Mouse (Mus musculus) brain, embryonic 18.5 days (tissue): ENCODE data around the gene 2610528J11Rik.
"Not testable (repeated sequence)": the region's sequence is repeated elsewhere in the genome, so short reads cannot be mapped to it uniquely, and the experiment has no call there.

ENCODE experiments used
- DNase-seq: peaks from one replicate; pipeline ENCODE4 v3.0.0-alpha.2; 2012; ENCODE audit warnings: low read depth, low spot score

Gene 2610528J11Rik

DNA sequence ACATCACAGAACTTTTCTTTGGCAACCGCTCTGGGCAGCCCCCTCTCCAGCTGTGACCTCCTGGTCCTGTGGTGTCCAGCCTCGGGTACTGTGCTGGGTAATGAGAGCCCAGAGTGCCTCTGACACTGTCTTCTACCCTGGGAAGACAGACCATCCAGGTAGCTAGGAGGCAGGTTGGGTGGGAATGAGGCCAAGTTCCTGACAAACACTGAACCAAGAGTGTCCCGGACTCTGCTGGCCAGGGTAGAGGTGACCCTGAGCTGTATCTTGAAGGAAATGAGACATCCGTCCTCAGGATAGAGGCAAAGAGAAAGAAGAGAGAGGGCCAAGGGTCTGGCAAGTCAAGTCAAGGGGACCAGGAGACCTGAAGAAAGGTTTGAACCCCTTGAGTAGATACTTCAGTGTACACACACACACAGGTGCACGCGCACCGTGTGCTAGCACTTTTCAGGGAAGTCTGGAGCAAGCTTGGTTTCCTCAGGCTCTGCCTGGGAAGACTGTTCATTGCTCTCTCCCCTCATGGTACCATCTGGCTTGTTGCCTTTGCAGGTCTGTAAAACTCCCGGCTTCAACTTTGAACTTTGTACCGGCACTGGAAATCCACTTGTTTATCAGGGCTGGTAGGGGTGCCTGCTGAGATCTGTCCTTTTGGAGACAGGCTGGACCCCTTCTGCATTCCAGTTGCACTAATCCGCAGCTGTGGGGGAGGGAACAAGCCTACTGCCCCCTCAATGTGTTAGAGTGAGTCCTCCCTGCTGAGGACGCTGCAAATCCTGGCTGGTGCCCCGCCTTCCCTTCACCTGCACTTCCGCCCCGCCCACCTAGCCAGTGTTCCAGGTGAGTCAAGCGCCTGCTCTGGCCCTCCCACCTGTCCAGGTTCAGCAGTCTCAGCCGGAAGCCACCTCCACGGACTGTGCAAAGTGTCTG lies at the start of gene 2610528J11Rik:
Gene 2610528J11Rik, plus strand, starts transcription at position 592 of the 927 bp plus-strand sequence.
- DNase-seq, result no peak

DNA sequence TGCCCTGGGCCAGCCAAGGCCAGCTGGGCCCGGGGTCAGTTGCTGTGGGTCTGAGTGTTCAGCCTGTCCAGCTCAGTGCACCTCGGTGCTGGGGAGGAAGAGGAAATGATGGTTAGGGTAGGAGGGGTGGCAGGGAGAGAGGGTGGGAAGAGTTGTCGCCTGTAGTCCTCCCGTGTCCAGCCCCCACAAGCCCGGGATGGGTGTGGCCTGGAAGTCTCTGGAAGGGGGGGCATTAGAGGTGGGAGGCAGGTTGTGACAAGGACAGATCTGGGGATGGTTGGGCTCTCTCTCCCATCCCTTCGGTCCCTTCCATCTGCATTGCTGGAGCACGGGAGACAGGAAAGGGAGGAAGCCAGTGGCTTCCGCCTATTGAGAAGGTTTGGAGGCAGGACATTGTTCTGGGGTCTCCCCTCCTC lies 37.1 kb upstream of the 2610528J11Rik start, which contains the start of gene Tie1:
Gene Tie1, minus strand, starts transcription at position 345 of the 416 bp plus-strand sequence.
- DNase-seq, result no peak

DNA sequence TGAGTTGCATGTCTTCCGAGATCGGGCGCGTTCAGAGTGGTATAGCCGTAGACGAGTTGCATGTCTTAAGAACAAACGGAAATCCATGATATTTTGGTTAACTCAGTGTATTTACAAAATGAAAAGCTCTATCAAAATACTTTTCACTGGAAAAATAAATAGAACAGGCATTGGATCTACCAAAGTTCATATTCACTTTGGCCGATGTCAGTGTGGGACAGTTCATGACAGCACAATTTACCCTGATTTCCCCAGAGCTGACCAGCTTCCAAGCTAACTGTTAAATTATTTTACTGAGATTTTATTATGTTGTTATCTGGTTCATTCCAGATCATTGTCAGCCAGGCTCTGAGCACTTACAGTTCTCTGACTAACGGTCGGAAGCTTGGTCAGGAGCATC lies 36.3 kb upstream of the 2610528J11Rik start:
- no peak for DNase-seq

DNA sequence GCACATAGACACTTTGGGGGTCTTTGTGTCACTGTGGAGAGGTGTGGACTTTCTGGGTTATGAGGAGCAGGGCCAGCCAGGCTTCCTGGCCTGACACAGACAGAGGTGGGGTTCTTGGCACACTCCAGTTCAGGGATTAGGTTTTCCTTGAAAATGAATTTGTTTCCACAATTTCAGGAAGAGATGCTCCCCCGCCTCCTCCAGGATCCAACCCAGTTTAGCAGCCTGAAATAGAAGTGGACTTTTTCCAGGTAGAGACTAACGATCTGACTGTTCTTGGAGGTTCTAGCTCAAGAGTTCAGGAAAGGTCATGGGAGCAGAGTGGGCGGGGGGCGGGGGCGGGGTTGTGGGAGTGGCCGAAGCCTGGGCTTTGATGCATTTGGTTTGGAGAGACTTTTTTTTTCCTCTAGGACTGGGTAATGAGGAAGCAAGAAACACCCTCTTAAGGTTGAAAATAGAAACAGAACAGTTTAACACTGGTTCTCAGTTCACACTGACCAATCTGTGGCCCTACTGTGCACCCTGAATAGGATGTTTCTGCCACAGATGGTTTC lies 26.6 kb upstream of the 2610528J11Rik start:
- DNase-seq, result no peak

DNA sequence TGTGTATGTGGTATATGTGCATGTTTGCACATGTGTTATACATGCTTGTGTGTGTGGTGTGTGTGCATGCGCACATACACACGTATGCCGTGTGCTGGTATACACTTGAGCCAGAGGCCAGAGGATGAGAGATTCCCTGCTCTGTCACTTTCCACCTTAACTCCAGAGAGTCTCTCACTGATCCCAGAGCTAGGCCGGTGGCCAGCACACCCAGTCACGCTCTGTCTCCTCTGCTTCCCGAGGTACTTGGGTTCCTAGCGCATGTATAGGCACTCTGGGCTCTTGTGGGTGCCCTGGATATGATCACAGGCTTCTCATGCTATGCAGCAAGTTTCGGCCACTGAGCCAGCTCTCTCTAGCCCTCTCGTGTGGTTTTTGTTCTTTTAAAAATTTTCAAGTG lies 26.0 kb upstream of the 2610528J11Rik start:
- DNase-seq, result no peak

DNA sequence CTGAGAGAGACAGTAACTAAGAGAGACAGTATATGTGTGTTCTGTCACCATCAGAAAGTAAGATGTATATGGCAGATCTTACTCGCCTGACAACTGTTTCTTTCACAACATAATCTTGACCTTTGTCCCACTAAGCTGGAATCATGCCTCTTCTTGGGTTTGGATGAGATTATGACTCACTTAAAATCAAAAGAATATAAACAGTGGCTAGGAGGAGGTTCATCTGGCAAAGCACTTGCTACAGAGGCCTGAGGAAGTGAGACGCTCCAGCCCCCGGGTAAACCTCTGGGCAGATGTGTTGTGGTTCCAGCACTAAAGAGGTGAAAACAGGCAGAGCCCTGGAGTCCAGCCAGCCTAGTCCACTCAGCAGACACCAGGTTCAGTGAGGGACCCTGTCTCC lies 21.2 kb upstream of the 2610528J11Rik start:
- DNase-seq, result no peak

DNA sequence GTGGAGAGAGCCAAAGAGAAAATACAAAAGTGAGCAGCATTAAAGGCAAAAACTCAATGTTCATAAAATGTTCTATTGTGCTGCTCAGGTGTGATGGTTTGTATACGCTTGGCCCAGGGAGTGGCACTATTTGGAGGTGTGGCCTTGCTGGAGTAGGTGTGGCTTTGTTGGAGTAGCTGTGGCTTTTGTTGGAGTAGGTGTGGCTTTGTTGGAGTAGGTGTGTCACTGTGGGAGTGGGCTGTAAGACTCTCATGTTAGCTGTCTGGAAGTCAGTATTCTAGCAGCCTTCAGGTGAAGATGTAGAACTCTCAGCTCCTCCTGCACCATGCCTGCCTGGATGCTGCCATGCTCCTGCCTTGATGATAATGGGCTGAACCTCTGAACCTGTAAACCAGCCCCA lies 19.6 kb upstream of the 2610528J11Rik start:
- DNase-seq, result not testable (repeated sequence)

DNA sequence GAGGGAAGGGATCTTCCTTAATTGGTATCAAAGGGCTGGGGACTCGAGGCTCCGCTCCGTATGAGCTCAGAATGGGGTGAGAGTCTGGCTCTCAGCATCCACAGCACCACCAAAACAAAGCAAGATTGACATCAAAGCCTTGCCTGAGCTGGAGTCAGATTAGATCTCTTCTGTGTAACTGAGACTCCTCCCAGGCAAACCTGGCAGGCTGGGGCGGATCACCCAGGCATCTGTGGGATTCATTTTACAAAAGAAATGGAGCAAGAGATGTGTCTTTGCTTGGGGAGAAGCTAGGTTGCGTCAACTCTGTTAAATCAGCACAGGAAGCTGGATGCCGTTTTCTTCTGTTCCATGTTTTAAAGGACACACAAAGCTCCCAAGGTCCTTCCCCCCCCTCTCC lies 17.7 kb upstream of the 2610528J11Rik start:
- no peak for DNase-seq

DNA sequence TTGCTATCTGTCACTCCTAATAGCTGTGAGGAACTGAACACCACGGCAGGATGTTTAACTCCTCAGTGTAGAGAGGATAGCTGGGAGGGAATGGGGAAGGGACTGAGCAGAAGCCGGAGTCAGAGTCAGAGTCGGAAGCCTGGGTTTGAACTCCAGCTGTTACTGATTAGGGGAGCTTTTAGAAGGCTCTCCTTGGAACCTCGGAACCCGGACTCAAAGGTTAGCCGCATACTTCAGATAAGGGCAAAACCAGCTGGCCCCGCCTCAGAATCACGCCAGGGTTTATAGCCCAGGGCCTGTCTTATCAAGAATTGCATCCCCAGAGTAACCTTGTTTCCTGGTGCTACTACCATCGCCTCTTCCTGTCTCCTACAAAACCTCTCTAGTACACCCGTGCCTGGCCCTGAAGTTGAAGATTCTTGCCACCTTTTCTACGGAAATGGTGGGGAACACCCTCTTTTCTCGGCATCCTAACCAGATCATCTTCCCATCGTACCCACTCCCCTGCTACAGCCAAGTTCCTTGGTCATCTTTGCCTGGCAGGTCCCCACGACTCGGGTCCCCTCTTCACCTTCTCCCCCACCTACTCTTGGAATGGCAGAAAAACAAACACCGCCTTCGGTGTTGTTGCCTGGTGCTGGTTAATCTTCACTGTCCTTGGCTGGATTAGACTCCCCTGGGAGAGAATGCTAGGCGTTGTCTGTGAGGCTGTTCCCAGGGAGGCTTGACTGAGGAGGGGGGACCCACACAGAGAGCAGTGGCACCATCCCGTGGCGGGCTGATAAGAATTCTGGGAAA lies 9.9 kb upstream of the 2610528J11Rik start:
- no peak for DNase-seq

DNA sequence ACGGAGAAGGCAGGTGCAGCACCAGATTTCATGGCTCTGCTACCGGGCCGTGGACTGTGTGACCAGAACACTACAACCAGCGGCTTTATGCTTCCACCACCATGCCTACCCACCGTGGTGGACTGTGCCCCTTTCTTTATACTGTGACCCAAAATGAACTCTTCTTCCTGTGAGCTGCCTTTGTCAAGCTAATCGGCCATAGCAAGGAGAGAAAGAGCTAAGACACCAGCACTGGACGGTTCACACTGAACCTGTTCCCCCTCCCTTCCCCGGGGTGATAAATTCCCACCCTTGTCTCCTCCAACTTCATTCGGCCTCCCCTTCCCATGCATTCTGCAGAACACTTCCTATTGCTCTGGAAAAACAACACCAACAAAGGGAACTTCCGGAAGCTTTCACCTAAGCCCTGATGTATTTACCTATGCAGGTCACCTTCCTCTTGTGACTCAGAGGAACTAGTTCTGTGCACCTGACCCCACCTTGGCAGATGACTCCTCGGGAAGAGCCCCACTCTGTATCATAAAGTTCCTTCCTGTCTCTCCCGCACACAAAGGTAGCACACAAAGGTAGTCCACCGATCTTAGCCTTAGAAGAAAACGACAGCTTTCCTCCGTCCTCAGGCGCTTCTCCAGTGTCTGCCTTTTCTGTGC lies 9.2 kb upstream of the 2610528J11Rik start:
- no peak for DNase-seq

DNA sequence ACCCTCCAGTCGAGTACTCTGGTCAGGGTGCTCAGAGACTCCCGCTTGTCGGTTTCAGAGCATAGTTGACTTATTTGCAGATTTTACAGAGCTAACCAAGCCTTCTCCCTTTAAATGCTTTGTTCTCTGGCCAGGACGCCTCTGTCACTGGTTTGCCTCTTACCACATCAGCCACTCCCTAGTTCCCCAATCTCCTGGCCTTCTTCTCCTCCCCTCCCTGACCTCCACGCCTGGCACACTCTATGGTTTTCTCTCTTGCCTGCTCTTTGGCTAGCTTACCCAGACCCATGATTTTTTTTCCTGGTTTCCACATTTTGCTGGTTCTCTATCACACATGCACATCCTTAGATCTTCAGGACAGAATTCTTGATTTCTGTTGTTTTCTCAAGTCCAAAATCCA lies 8.6 kb upstream of the 2610528J11Rik start:
- DNase-seq, result no peak

DNA sequence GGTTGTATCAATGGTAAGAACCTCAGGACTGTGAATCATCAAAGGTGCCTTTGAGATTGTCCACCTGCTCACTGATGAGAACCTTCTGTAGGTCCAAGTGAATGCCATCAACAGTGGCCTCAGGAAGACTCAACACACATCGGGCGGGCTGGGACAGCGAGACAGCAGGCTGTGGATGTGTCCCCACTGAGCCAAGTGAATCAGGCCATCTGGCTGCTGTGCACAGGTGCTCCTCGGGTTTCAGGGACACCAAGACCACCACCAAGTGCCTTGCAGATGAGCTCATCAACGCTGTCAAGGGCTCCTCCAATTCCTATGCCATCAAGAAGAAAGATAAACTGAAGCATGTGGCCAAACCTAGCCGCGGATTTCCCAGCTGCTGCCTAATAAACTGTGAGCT lies 4.6 kb upstream of the 2610528J11Rik start:
- no peak for DNase-seq

DNA sequence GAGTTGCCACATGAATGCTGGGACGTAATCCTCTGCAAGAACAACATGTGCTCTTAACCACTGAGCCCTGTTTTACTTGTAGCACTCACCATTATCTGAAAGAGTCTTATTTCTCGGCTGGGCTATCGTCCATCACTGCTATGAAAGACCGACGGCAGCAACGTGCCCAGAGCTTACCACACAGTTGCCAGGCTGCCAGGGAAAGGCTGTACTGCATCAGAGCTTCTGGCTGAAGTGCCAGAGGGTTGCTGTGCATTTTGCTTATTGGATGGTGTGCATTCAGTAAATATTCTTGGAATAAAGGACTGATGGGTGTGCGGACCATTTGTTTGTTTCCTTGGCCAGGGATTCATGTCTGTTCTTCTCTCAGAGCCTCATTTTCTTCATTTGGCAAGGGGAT lies 2.8 kb upstream of the 2610528J11Rik start:
- no peak for DNase-seq

DNA sequence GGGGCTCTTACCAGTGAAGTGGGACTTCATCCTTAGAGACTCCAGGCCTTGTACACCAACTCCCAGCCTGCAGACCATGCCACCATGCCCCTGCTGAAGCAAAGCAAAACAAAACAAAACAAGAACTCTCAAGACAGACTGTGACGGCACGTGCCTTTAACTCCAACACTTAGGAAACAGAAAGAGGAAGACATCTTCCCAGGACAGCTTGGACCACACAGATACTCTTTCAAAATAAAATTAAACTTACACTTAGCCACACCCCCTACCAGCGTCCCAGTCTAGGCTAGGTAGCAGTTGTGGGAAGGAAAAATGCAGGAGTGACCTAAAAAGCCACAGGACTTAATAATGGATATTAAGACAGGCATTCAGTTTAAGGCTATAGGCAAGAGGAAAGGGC lies 1.0 kb upstream of the 2610528J11Rik start:
- DNase-seq, result no peak

DNA sequence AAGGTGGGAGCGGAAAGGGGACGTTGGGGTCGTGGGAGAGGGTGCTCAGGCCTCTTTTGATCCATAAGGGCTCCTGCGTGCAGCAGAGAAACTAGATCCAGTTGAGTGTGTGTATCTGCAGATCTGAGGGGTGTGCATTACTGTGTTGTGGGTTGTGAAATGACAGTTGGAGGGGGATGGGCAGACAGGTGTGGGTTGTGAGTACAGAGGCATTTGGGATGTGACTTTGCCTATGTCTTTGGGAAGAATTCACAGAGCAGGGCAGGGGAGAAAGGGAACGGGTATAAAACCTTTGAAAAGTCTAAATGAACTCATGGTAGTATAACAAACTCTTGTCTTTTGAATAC lies 509 bp downstream of the 2610528J11Rik start:
- no peak for DNase-seq

DNA sequence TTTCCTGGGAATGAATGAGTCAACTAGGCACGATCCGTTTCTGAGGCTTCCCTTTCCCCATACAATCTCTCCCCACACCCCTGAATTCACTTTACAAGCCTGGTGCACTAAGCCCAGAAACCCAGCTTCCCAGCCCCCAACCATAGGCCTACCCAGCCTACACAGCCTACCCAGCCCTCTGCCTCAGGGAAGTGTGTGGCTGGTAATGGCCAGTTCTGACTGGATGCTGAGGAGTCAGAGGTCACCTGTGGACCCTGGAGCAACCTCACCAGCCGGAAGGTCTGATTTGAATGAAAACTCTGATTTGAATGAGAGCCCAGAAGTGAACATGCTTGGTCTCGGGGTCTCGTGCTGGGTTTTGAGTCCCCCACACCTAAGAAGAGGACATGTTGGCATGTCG lies 921 bp downstream of the 2610528J11Rik start:
- no peak for DNase-seq

DNA sequence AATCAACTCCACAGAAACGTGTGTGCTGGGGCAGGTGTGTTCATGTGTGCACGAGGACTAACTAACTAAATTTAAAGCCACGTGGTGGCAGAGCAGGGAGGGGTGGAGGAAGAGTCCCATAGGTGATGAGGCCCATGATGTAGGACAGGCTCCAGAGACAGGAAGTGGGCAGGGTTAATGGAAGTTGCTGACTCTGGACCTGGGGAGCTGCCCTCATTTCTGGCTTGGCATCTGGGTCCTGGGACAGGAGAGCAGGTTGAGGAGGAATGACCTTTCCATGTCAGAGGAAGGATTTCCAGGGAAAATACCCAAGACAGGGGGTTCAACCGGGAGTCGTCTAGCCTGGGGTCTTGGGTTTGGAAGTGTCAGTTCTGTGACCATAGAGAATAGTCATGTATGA lies 5.9 kb downstream of the 2610528J11Rik start:
- no peak for DNase-seq

DNA sequence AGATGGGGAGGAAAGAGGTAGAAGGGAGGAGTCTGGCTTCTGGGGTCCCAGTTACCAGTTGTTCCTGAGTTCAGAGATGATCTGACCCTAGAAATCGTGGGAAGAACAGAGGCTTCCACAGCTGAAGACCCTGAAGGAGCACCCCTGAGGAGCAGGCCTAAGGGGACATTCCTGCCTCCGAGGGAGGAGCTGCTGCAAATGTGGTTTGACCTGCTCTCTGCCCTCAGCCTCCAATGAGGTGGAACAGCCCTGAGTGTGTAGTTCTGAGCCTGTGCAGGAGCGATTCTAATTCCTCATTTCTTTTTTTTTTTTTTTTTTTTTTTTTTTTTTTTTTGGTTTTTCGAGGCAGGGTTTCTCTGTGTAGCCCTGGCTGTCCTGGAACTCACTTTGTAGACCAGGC lies 6.4 kb downstream of the 2610528J11Rik start:
- no peak for DNase-seq

DNA sequence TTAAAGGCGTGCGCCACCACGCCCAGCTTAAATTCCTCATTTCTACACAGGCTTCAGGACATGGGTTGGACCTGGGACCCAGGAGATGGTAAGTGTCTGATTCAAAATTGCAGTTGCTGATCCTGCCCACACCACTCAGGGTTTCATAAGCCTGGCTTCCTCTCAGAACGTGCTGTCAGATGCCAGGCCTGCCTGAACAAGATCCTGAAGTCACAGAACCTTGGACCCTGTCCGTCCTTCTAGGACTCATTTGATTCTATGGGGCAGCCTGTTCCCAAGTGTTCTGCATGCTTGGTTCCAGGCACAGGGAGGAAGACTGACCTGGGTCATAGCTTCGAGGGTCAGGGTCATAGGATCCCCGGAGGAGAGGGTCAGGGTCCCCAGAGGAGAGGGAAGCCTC lies 6.8 kb downstream of the 2610528J11Rik start:
- no peak for DNase-seq

DNA sequence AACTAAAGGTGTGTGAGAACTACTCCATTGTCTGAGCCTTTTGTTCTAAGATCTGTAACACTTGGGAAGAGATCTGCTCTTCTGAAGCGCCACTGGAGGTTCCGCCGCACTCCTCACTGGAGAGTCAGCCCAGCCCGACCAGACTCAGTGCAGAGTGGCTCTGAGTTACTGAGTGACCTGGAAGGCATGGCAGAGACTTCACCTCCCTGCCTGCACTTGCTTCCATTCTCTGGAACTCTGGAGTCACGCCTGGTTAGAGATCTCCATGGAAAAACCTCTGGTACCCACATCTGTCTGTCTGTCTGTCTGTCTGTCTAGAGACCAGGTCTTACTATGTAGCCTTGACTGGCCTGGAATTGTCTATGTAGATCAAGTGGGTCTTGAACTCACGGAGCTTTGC lies 8.8 kb downstream of the 2610528J11Rik start:
- no peak for DNase-seq

DNA sequence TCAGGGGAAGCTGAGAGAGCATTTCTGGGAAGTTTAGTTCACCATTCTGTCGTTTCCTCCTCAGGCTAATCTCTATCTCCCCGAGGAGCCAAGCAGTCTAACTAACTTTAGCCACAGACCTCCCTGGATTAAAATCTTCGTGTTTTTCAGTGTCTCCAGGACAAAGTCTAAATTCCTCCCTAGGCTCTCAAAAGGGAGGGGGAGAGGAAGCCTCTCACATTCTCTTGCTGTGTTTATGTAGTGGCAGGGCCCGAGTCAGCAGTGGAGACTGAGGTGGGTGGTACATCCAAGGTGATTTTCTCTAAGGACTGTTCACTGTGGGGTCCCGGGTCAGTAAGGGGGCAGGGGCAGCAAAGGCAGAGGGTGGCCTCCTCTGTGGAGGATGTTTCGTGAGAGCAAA lies 11.0 kb downstream of the 2610528J11Rik start:
- DNase-seq, result no peak

DNA sequence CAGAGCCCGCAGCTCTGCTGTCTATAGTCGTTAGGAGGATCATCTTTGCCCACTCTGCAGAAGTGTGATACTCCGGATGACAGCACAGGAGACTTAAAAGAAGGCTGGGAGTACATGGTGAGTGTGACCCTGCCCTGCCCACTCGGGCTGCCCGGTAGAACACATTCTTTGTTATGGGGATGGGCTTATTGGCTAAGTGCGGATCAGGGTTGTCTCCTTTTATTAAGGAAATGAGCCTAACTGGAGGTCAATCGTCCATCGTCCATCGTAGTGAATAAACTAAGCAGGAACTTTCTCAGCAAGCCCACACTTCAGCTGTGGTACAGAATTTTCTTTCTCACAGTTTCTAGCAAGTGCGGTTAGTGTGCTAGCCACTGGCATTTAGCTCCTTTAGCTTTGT lies 13.1 kb downstream of the 2610528J11Rik start:
- DNase-seq, result no peak
